ENCODE assay signal across 16 mouse cellular contexts in genomic region chr4:83329615-83330014, GRCm38 (mm10).
"Had no signal": no experiment of that assay in that cellular context is flagged by ENCODE, and none has a peak within 500 bp of the region (broad histone marks: within the 10 kb centered on the region; RNA-seq: fewer than 3 reads in every experiment).

No protein-coding gene starts in this region.

- H3K27me3 ChIP-seq: midbrain, embryonic 15.5 days; neural tube, embryonic 12.5 days had no signal

- DNase-seq: liver, postnatal 0 days; lung, embryonic 14.5 days; lung, postnatal 10 days; lung, postnatal 36 days; right cerebral cortex, postnatal 14 days; thymus, adult 2 months; thymus, postnatal 25 days; thymus, postnatal 4 days had no signal

- H3K36me3 ChIP-seq: liver, embryonic 15.5 days; midbrain, embryonic 13.5 days; midbrain, embryonic 15.5 days; neural tube, embryonic 12.5 days; stomach, embryonic 15.5 days had no signal

- H3K27ac ChIP-seq: liver, embryonic 15.5 days; macrophage; midbrain, embryonic 13.5 days; midbrain, embryonic 15.5 days; neural tube, embryonic 12.5 days; stomach, embryonic 15.5 days; stomach, postnatal 0 days had no signal

- H3K4me3 ChIP-seq: liver, embryonic 15.5 days; megakaryocyte, embryonic 14.5 days; midbrain, embryonic 13.5 days; midbrain, embryonic 15.5 days; neural tube, embryonic 12.5 days; stomach, embryonic 15.5 days had no signal

- H3K9ac ChIP-seq: liver, embryonic 15.5 days; liver, postnatal 0 days; lung, embryonic 14.5 days; midbrain, embryonic 13.5 days; midbrain, embryonic 15.5 days; neural tube, embryonic 12.5 days; stomach, embryonic 15.5 days had no signal

- H3K4me1 ChIP-seq: midbrain, embryonic 13.5 days; neural tube, embryonic 12.5 days; stomach, embryonic 15.5 days had no signal

- H3K9me3 ChIP-seq: liver, embryonic 15.5 days; megakaryocyte, embryonic 14.5 days; midbrain, embryonic 13.5 days; midbrain, embryonic 15.5 days; neural tube, embryonic 12.5 days; stomach, embryonic 15.5 days had no signal
